Mouse (Mus musculus) heart, postnatal 25 days (tissue): ENCODE data around the gene Ganab. TPM values are rescaled to one million over a fixed set of nuclear protein-coding genes. Genes with fewer than 3 reads are reported as not detected.
A peak's percentile ranks its signal among the peaks of the same experiment; 100 is the strongest.

Experiments
- DNase-seq: peaks from one replicate; pipeline ENCODE4 v3.0.0; 2022; ENCODE audit warnings: low spot score
- intact Hi-C: fragments of 180-260 bp; cut with DNase I; formaldehyde crosslinking; loops from one replicate; pipeline ENCODE4 v1.15.1; 2025
- microRNA-seq: library from miRNA; unstranded; fragments of <30 nt; microRNA quantifications from one replicate; pipeline ENCODE4 v1.2.0, GENCODE M21; 2022
- total RNA-seq, 2 experiments: library from RNA; stranded (reverse); gene quantifications; 2 replicates each; pipeline ENCODE4 v1.2.3; 2021

Gene Ganab
- total RNA-seq, 2 experiments from 2014 or later, result 55.6 to 58.7 TPM

DNA sequence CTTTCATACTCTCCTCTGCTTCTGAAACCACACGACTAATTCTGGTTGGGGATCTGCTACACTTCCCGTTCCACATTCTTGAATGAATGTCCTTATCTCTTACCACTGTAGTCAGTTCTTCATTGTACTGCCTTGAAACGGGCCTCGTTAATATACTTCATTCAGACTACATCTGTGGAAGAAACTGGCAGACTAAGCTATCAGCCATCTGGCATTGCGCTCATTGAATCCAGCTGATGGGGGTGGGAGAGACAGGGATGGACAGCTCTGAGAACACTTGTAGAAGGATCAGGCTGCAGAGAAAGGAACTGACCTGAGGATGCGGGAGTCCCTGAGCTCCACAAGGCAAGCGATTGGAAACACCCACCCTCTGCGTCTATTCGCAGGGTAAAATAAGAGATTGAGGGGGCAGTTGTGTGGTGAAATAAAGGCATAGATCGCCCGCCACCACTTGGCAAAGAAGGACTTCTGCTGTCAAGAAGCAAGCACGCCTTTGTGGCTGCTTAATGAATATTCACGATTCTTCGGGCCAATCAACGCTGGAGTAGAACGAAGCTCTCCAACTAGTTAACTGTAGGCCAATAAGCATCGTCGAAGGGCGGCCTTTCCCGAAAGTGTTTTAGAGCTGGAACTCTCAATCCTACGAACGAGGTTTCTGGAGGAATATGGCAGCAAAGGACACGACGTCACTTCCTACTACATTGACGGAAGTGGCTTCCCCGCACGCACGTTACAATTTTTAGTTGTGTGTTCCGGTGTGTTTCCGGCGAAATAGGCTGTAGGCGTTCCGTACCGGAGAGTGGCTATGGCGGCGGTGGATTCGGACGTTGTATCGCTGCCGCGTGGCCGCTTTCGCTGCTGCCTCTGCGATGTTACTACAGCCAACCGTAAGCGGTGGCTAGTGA is 55.5 kb downstream of the Ganab start, which contains the start of gene Tut1:
Gene Tut1, plus strand, starts transcription at position 713 of the 905 bp plus-strand sequence.
- intact Hi-C loops, result loop anchor here (1.0 kb wide), 1 partner anchor 11 kb away; no protein-coding TSS in a partner anchor
- peak; percentile 84 for DNase-seq

DNA sequence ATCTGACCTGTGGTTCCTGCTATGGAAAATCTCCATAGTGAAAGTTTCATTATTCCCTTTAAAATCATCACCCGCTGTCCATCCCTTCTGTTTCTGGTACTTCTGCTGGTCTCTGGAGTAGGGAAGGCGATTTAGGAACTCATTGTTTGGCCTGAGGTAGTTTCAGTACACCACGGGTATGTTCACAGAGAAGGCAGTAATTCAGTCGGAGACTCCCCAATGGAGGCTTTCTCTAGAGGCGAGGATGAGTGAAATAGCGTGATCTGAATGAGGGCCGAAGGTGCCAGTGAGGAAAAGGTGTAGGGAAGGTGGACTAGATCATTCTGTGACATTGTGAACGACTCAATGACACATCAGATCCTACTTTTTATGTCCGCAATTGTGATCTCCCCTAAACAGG is 56.3 kb downstream of the Ganab start:
- DNase-seq, result no peak
- intact Hi-C loops, result no loop called here

GRCm38 (mm10) chr19:8962256-8962655 is 64.4 kb downstream of the Ganab start:
- intact Hi-C loops, result loop anchor here (5.0 kb wide), 1 partner anchor 45 kb away; no protein-coding TSS in a partner anchor
- no peak for DNase-seq

DNA sequence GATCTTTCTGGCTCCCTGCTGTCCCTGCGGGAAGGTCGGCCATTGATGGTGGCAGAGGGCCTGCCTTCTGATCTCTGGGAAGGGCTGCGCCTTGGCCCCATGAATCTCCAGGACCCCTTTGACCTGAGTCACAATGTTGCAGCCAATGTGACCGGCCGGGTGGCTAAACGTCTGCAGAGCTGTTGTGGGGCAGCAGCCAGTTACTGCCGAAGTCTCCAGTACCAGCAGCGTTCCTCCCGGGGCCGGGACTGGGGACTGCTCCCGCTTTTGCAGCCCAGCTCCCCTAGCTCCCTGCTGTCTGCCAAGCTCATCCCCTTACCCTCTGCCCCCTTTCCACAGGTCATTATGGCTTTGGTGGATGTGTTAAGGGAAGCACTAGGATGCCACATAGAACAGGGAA is 67.2 kb downstream of the Ganab start:
- no peak for DNase-seq
- intact Hi-C loops, result no loop called here

- no peak for DNase-seq
- intact Hi-C loops, result loop anchor here (2.0 kb wide), 1 partner anchor 67 kb away; the partner anchor contains the start of gene Ganab
These were observed 67.9 kb downstream of the Ganab start for GRCm38 (mm10) chr19:8965771-8966170.

DNA sequence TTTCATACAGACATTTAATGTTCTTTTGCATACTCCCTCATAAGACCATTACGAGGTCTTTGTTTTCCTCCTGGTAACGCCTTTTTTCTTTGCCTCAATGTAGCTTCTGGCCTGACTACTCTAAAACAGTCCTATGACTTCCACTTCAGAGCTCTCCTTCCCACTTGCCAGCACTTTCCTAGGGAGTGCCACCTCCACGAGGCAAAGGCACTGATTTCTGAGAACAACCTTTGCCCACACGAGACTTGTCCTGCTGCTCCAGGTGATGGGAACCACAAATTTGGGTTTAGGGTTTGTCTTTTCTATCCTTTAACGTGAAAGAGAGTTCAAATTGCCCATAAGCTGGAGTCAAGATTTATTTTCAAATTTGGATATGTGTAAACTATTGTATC is 68.3 kb downstream of the Ganab start:
- DNase-seq, result no peak
- intact Hi-C loops, result loop anchor here (2.0 kb wide), 1 partner anchor 67 kb away; the partner anchor contains the start of gene Ganab

Small RNAs within 50 kb of the gene (microRNA-seq; reads per million reads assigned to microRNA genes)
- 0.83 reads per million for gene Mir5136

Other genes with a start within 250 kb of the Ganab start
- gene Chrm1, start 234.3 kb upstream of the Ganab start, total RNA-seq, result not detected
- 10 to 100 TPM; 36.1 to 38.0 TPM for gene Slc3a2, start 174.7 kb upstream of the Ganab start, total RNA-seq
- 10 to 100 TPM; 17.9 to 18.9 TPM for gene Wdr74, start 162.2 kb upstream of the Ganab start, total RNA-seq
- gene 1700092M07Rik, start 157.4 kb upstream of the Ganab start, total RNA-seq, result not detected
- 10 to 100 TPM; 27.6 to 31.0 TPM for gene Stx5a, start 156.7 kb upstream of the Ganab start, total RNA-seq
- gene Nxf1, start 141.0 kb upstream of the Ganab start, total RNA-seq, result 10 to 100 TPM; 37.5 to 48.1 TPM
- 100 to 1,000 TPM; 108 to 110 TPM for gene Tmem223, start 127.1 kb upstream of the Ganab start, total RNA-seq
- 10 to 100 TPM; 14.8 to 16.4 TPM for gene Tmem179b, start 123.6 kb upstream of the Ganab start, total RNA-seq
- 1 to 10 TPM; 7.4 to 7.6 TPM for gene Taf6l, start 111.7 kb upstream of the Ganab start, total RNA-seq
- 10 to 100 TPM; 53.4 to 62.4 TPM for gene Polr2g, start 99.5 kb upstream of the Ganab start, total RNA-seq
- 1 to 10 TPM; 1.9 to 2.1 TPM for gene Zbtb3, start 95.5 kb upstream of the Ganab start, total RNA-seq
- gene Ttc9c, start 78.7 kb upstream of the Ganab start, total RNA-seq, result 10 to 100 TPM; 12.5 to 15.8 TPM
- 10 to 100 TPM; 42.5 to 49.4 TPM for gene Hnrnpul2, start 78.1 kb upstream of the Ganab start, total RNA-seq
- gene AC129217.1, start 68.3 kb upstream of the Ganab start, total RNA-seq, result not detected
- 10 to 100 TPM; 23.9 to 24.0 TPM for gene Bscl2, start 60.6 kb upstream of the Ganab start, total RNA-seq
- not detected for gene Gng3, start 58.9 kb upstream of the Ganab start, total RNA-seq
- 1 to 10 TPM; 3.3 to 4.9 TPM for gene Lrrn4cl, start 47.3 kb upstream of the Ganab start, total RNA-seq
- 100 to 1,000 TPM; 113 to 124 TPM for gene Ubxn1, start 26.6 kb upstream of the Ganab start, total RNA-seq
- 10 to 100 TPM; 59.3 to 60.1 TPM for gene Uqcc3, start 17.1 kb upstream of the Ganab start, total RNA-seq
- gene Lbhd1, start 14.3 kb upstream of the Ganab start, total RNA-seq, result 1 to 10 TPM; 1.4 to 5.9 TPM
- not detected for gene Gm49403, start 14.1 kb upstream of the Ganab start, total RNA-seq
- gene 1810009A15Rik, start 9.2 kb upstream of the Ganab start, total RNA-seq, result 10 to 100 TPM; 17.6 to 19.8 TPM
- gene Gm49416, start 9.1 kb upstream of the Ganab start, total RNA-seq, result 1 to 10 TPM in 1 of 2 experiments, under 1 TPM in 1; 0.68 to 2.0 TPM
- gene Ints5, start 5.1 kb upstream of the Ganab start, total RNA-seq, result 10 to 100 TPM; 11.2 to 11.8 TPM
- 10 to 100 TPM; 35.9 to 36.7 TPM for gene B3gat3, start 22.3 kb downstream of the Ganab start, total RNA-seq
- 10 to 100 TPM; 22.0 to 23.6 TPM for gene Rom1, start 31.3 kb downstream of the Ganab start, total RNA-seq
- gene Eml3, start 31.5 kb downstream of the Ganab start, total RNA-seq, result 1 to 10 TPM; 8.9 to 9.1 TPM
- 10 to 100 TPM; 29.5 to 32.3 TPM for gene Mta2, start 43.8 kb downstream of the Ganab start, total RNA-seq
- gene Tut1, start 55.8 kb downstream of the Ganab start, total RNA-seq, result 1 to 10 TPM; 7.2 to 8.8 TPM
- gene Eef1g, start 69.0 kb downstream of the Ganab start, total RNA-seq, result 100 to 1,000 TPM; 241 to 256 TPM
- 100 to 1,000 TPM; 283 to 326 TPM for gene Ahnak, start 91.2 kb downstream of the Ganab start, total RNA-seq
- 1 to 10 TPM in 1 of 2 experiments, not detected in 1; 3.6 TPM for gene Scgb1a1, start 189.9 kb downstream of the Ganab start, total RNA-seq
- gene Asrgl1, start 237.6 kb downstream of the Ganab start, total RNA-seq, result 10 to 100 TPM; 22.4 to 26.3 TPM